Mouse (Mus musculus) midbrain, embryonic 13.5 days (tissue): ENCODE measurements around the gene Tsc22d3. TPM values are rescaled to one million over a fixed set of nuclear protein-coding genes. Genes with fewer than 3 reads are reported as not detected.
"Not testable (repeated sequence)": the region's sequence is repeated elsewhere in the genome, so short reads cannot be mapped to it uniquely, and the experiment has no call there.

Source experiments
- ATAC-seq: fragments of 200-750 bp; cut with Nextera tagmentation; 2 replicates; pipeline ENCODE4 v1.8.0; 2017; ENCODE audit warnings: mild to moderate bottlenecking, moderate TSS enrichment, moderate library complexity
- H3K27ac ChIP-seq: fragments of 300-500 bp; sonication (generic); 2 replicates; pipeline ENCODE4 v1.5.1; 2015; ENCODE audit warnings: inconsistent platforms, mild to moderate bottlenecking, moderate library complexity
- H3K27me3 ChIP-seq: fragments of 300-500 bp; sonication (generic); 2 replicates; pipeline ENCODE4 v1.6.1; 2015; ENCODE audit warnings: mild to moderate bottlenecking, inconsistent platforms
- H3K36me3 ChIP-seq: fragments of 300-500 bp; sonication (generic); 2 replicates; pipeline ENCODE4 v1.6.1; 2015; ENCODE audit warnings: mild to moderate bottlenecking, inconsistent platforms
- H3K4me1 ChIP-seq: fragments of 300-500 bp; sonication (generic); replicated peaks from 2 replicates; pipeline ENCODE4 v1.6.1; 2015; ENCODE audit warnings: inconsistent platforms
- H3K4me2 ChIP-seq: fragments of 300-500 bp; sonication (generic); replicated peaks from 2 replicates; pipeline ENCODE4 v1.6.1; 2015; ENCODE audit warnings: moderate library complexity, mild to moderate bottlenecking, inconsistent platforms
- H3K4me3 ChIP-seq: fragments of 300-500 bp; sonication (generic); replicated peaks from 2 replicates; pipeline ENCODE4 v1.5.1; 2015; ENCODE audit warnings: mild to moderate bottlenecking, inconsistent platforms
- H3K9ac ChIP-seq: fragments of 300-500 bp; sonication (generic); replicated peaks from 2 replicates; pipeline ENCODE4 v1.6.1; 2015; ENCODE audit warnings: mild to moderate bottlenecking, inconsistent platforms
- H3K9me3 ChIP-seq: fragments of 300-500 bp; sonication (generic); 2 replicates; pipeline ENCODE4 v1.6.1; 2016; ENCODE audit warnings: mild to moderate bottlenecking, inconsistent platforms
- WGBS: fragments of 180-500 bp; shearing (Covaris S2); methylation state at CpG from one replicate; pipeline ENCODE4 v1.1.7; 2015; 5-methylcytosine and 5-hydroxymethylcytosine counted together
- polyA plus RNA-seq: library from polyadenylated mRNA; unstranded; fragments of >200 nt; fragmentation: Nextera tagmentation; extraction: Ambion mirVana; gene quantifications from 2 replicates; pipeline ENCODE4 v1.2.1, GENCODE M21; 2015

Tsc22d3 gene
- polyA plus RNA-seq, 1 experiment from 2014 or later, result 134 TPM

GRCm38 (mm10) chrX:140505497-140506238, 94.8 kb downstream of the Tsc22d3 start:
- WGBS, result 52% methylated on average over 15 of the region's 15 CpGs
- no peak overlapping the region for H3K4me3 ChIP-seq
- H3K9me3 ChIP-seq, result no peaks in the 10 kb centered on the region
- H3K4me2 ChIP-seq, result no peak overlapping the region
- peaks cover 42% of the 10 kb centered on the region for H3K27me3 ChIP-seq
- no peaks in the 10 kb centered on the region for H3K36me3 ChIP-seq
- H3K9ac ChIP-seq, result no peak overlapping the region
- peak; percentile 78 for ATAC-seq
- H3K4me1 ChIP-seq, result no peaks in the 10 kb centered on the region
- H3K27ac ChIP-seq, result no peak overlapping the region

- H3K9ac ChIP-seq, result no peak overlapping the region
- 10% methylated on average over 7 of the region's 7 CpGs for WGBS
- H3K4me1 ChIP-seq, result no peaks in the 10 kb centered on the region
- H3K9me3 ChIP-seq, result no peaks in the 10 kb centered on the region
- 0 out of 2 replicates have a peak, but pooled peaks have one; percentile 50 for ATAC-seq
- no peaks in the 10 kb centered on the region for H3K36me3 ChIP-seq
- peaks cover 34% of the 10 kb centered on the region; the same call in 1 of the 2 replicates for H3K27me3 ChIP-seq
- no peak overlapping the region for H3K4me3 ChIP-seq
- no peak overlapping the region for H3K4me2 ChIP-seq
- no peak overlapping the region for H3K27ac ChIP-seq
These were observed 96.6 kb downstream of the Tsc22d3 start for GRCm38 (mm10) chrX:140503905-140504304.

DNA sequence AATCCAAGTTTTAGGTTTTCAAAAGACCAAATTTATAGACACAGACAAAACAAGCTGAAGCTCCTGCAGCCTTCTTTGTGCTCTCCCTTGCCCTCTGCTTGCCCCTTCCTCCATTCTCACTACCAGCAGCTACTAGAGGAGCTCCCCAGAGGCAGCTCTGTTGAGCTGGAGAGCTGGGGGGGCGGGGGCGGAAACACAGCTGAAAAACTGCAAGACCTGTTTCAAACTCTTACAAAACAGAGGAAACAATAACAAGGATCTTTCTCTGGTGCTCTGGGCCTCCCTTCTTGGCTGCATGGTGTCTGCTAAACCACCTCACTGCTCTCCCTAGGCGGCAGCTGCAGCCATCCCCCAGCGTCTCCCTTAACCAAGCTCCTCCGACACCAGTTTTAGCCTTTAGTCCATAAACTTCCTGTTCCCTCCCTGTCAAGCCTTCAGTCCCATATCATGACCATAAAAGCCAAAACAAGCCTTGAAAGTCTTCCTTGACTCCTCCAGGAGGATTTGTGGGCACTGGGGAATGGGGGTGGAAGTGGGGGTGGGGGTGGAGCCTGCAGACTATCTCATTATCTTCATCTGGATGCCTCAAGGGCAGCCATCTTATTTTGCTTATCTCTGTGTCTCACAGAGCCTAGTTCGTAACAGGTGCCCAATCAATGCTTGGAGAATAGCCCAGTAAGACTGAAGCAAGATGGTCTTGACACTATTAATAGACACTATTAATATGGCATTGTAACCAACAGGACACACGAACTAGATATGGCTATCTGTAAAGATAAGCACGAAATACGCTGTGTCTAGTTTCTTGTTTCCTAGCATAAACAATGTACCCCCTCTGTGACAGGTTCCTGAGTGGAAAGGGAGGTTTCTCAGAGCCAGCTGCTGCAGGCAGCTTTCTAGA, 98.8 kb downstream of the Tsc22d3 start:
- no peaks in the 10 kb centered on the region for H3K36me3 ChIP-seq
- H3K4me1 ChIP-seq, result no peaks in the 10 kb centered on the region
- 72% methylated on average over 9 of the region's 9 CpGs for WGBS
- no peak overlapping the region for H3K4me2 ChIP-seq
- no peak for ATAC-seq
- no peaks in the 10 kb centered on the region for H3K9me3 ChIP-seq
- peaks cover 21% of the 10 kb centered on the region; the same call in 1 of the 2 replicates for H3K27me3 ChIP-seq
- no peak overlapping the region for H3K27ac ChIP-seq
- no peak overlapping the region for H3K4me3 ChIP-seq
- H3K9ac ChIP-seq, result no peak overlapping the region

GRCm38 (mm10) chrX:140500306-140500705, 100.2 kb downstream of the Tsc22d3 start:
- Histone ChIP-seq H3K27ac (no peak overlapping the region), H3K9me3 (no peaks in the 10 kb centered on the region), H3K36me3 (no peaks in the 10 kb centered on the region), H3K27me3 (peaks cover 21% of the 10 kb centered on the region; the same call in 1 of the 2 replicates), H3K4me1 (no peaks in the 10 kb centered on the region), H3K9ac (no peak overlapping the region), H3K4me2 (no peak overlapping the region), H3K4me3 (no peak overlapping the region)
- WGBS, result 81% methylated on average over 5 of the region's 5 CpGs
- ATAC-seq, result no peak

DNA sequence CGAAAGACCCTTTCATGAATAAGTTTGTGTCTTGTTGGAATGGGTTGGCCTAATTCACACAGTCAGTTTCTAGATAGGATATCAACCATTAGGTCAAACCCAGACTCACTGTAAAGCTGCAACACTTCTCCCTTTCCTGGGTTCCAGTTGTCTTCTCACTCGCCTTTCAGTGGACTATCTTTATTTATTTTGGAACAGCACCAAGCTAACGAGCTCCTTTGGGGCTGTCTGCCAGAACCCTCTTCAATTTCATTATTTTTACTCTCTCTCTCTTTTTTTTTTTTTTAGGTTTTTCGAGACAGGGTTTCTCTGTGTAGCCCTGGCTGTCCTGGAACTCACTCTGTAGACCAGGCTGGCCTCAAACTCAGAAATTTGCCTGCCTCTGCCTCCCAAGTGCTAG, 102.0 kb downstream of the Tsc22d3 start:
- ATAC-seq, H3K9me3 ChIP-seq, H3K9ac ChIP-seq, H3K4me2 ChIP-seq, H3K4me1 ChIP-seq, H3K27ac ChIP-seq, H3K36me3 ChIP-seq, H3K4me3 ChIP-seq: not testable (repeated sequence)
- 69% methylated on average over 4 of the region's 4 CpGs for WGBS
- peaks cover 32% of the 10 kb centered on the region; the same call in 1 of the 2 replicates for H3K27me3 ChIP-seq

GRCm38 (mm10) chrX:140494170-140494569, 106.3 kb downstream of the Tsc22d3 start:
- Histone ChIP-seq H3K4me3 (no peak overlapping the region), H3K4me2 (no peak overlapping the region), H3K27ac (no peak overlapping the region), H3K9me3 (no peaks in the 10 kb centered on the region), H3K36me3 (no peaks in the 10 kb centered on the region), H3K9ac (no peak overlapping the region), H3K27me3 (peaks cover 51% of the 10 kb centered on the region), H3K4me1 (no peaks in the 10 kb centered on the region)
- no peak for ATAC-seq
- WGBS, result 88% methylated on average over 6 of the region's 6 CpGs

DNA sequence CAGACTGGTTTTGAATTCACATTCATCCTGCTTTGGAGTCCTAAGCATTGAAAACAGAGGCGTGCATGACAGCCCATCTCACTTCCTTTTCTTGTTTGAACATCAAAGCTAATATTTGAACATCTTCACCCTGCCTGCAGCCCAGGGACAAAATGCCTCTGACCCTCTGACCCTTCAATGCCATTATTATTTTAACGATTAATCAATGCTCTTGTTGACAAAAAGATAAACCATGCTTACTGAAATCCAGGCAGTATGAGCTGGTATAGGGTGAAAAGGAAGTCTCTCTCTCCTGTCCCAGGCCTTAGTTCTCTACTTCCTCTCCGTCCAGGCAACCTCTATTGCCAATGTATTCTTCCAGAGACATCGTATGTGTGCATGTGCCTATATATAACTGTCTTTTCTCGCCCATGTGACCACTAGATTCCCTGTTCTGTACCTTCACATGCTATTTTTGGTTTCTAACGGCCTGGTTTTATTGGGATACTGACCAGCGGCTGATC, 106.9 kb downstream of the Tsc22d3 start:
- Histone ChIP-seq H3K4me1 (no peaks in the 10 kb centered on the region), H3K4me3 (no peak overlapping the region), H3K27me3 (peaks cover 51% of the 10 kb centered on the region), H3K9ac (no peak overlapping the region), H3K4me2 (no peak overlapping the region), H3K27ac (no peak overlapping the region), H3K36me3 (no peaks in the 10 kb centered on the region), H3K9me3 (no peaks in the 10 kb centered on the region)
- WGBS, result 63% methylated on average over 7 of the region's 7 CpGs
- no peak for ATAC-seq

- Histone ChIP-seq H3K9ac (no peak overlapping the region), H3K36me3 (no peaks in the 10 kb centered on the region), H3K4me1 (no peaks in the 10 kb centered on the region), H3K27ac (no peak overlapping the region), H3K4me2 (no peak overlapping the region), H3K9me3 (no peaks in the 10 kb centered on the region), H3K4me3 (no peak overlapping the region), H3K27me3 (peaks cover 48% of the 10 kb centered on the region)
- WGBS, result 57% methylated on average over 10 of the region's 10 CpGs
- no peak for ATAC-seq
These were observed 108.4 kb downstream of the Tsc22d3 start for GRCm38 (mm10) chrX:140491884-140492571.

- no peak overlapping the region for H3K27ac ChIP-seq
- ATAC-seq, result no peak
- H3K36me3 ChIP-seq, result no peaks in the 10 kb centered on the region
- peaks cover 40% of the 10 kb centered on the region for H3K27me3 ChIP-seq
- WGBS, result 86% methylated on average over 3 of the region's 3 CpGs
- no peak overlapping the region for H3K9ac ChIP-seq
- no peaks in the 10 kb centered on the region for H3K9me3 ChIP-seq
- H3K4me1 ChIP-seq, result no peaks in the 10 kb centered on the region
- H3K4me3 ChIP-seq, result no peak overlapping the region
- no peak overlapping the region for H3K4me2 ChIP-seq
These were observed 110.3 kb downstream of the Tsc22d3 start for GRCm38 (mm10) chrX:140490203-140490602.
